Mouse (Mus musculus) brain, embryonic 14.5 days (tissue): ENCODE data around the gene Itpripl2.

ENCODE experiments used
- CTCF ChIP-seq: fragments of 200-500 bp; IDR thresholded peaks from 2 replicates; pipeline ENCODE4 v1.5.1; 2012; ENCODE audit warnings: inconsistent platforms, mild to moderate bottlenecking, moderate library complexity, borderline replicate concordance; ENCODE audit not compliant: insufficient read depth, insufficient read length; ENCODE audit errors: extremely low read depth
- POLR2A ChIP-seq: fragments of 200-500 bp; IDR thresholded peaks from 2 replicates; pipeline ENCODE4 v1.6.1; 2012; ENCODE audit warnings: mild to moderate bottlenecking, inconsistent platforms, borderline replicate concordance; ENCODE audit not compliant: poor library complexity, insufficient read depth, insufficient read length, severe bottlenecking; ENCODE audit errors: extremely low read depth

- no peak for TF ChIP-seq POLR2A
- TF ChIP-seq CTCF, result no peak
Measured at GRCm38 (mm10) chr7:118508556-118508955, 16.8 kb upstream of the Itpripl2 start.
